Mouse (Mus musculus) midbrain, embryonic 14.5 days (tissue): ENCODE results near the gene Flvcr1. TPM values are rescaled to one million over a fixed set of nuclear protein-coding genes. Genes with fewer than 3 reads are reported as not detected.

Source experiments
- ATAC-seq: fragments of 200-750 bp; cut with Nextera tagmentation; 2 replicates; pipeline ENCODE4 v1.8.0; 2017; ENCODE audit warnings: moderate number of reproducible peaks, moderate library complexity; ENCODE audit not compliant: low FRiP score, low TSS enrichment
- DNase-seq: peaks from one replicate; pipeline ENCODE4 v3.0.0-alpha.2; 2015
- H3K27ac ChIP-seq: fragments of 300-500 bp; sonication (generic); replicated peaks from 2 replicates; pipeline ENCODE4 v1.5.1; 2014; ENCODE audit warnings: mild to moderate bottlenecking, low read depth, low read length, moderate library complexity
- H3K27me3 ChIP-seq: fragments of 300-500 bp; sonication (generic); 2 replicates; pipeline ENCODE4 v1.6.1; 2014; ENCODE audit warnings: low read length, control low read depth, mixed read lengths; ENCODE audit not compliant: control insufficient read depth, insufficient read depth
- H3K36me3 ChIP-seq: fragments of 300-500 bp; sonication (generic); 2 replicates; pipeline ENCODE4 v1.6.1; 2014; ENCODE audit warnings: low read length, control low read depth; ENCODE audit not compliant: control insufficient read depth, insufficient read depth
- H3K4me1 ChIP-seq: fragments of 300-500 bp; sonication (generic); 2 replicates; pipeline ENCODE4 v1.6.1; 2014; ENCODE audit warnings: mild to moderate bottlenecking, antibody characterized with exemption, low read length, control low read depth; ENCODE audit not compliant: control insufficient read depth, insufficient read depth
- H3K4me2 ChIP-seq: fragments of 300-500 bp; sonication (generic); 2 replicates; pipeline ENCODE4 v1.6.1; 2014; ENCODE audit warnings: mild to moderate bottlenecking, low read length, moderate library complexity
- H3K4me3 ChIP-seq: fragments of 300-500 bp; sonication (generic); replicated peaks from 2 replicates; pipeline ENCODE4 v1.5.1; 2014; ENCODE audit warnings: low read depth, low read length
- H3K9ac ChIP-seq: fragments of 300-500 bp; sonication (generic); replicated peaks from 2 replicates; pipeline ENCODE4 v1.6.1; 2014; ENCODE audit warnings: mild to moderate bottlenecking, low read length, moderate library complexity
- H3K9me3 ChIP-seq: fragments of 300-500 bp; sonication (generic); 2 replicates; pipeline ENCODE4 v1.6.1; 2016; ENCODE audit warnings: low read length, control low read depth, mixed read lengths; ENCODE audit not compliant: control insufficient read depth
- WGBS: fragments of 180-500 bp; shearing (Covaris S2); extraction: QIAGEN DNeasy Blood & Tissue Kit; methylation state at CpG from one replicate; pipeline ENCODE4 v1.1.7; 2014; 5-methylcytosine and 5-hydroxymethylcytosine counted together
- polyA plus RNA-seq: library from polyadenylated mRNA; unstranded; fragments of >200 nt; fragmentation: Nextera tagmentation; extraction: Ambion mirVana; gene quantifications from 2 replicates; pipeline ENCODE4 v1.2.1, GENCODE M21; 2014

Flvcr1 gene
- polyA plus RNA-seq, 1 experiment from 2014 or later, result 12.1 TPM

DNA sequence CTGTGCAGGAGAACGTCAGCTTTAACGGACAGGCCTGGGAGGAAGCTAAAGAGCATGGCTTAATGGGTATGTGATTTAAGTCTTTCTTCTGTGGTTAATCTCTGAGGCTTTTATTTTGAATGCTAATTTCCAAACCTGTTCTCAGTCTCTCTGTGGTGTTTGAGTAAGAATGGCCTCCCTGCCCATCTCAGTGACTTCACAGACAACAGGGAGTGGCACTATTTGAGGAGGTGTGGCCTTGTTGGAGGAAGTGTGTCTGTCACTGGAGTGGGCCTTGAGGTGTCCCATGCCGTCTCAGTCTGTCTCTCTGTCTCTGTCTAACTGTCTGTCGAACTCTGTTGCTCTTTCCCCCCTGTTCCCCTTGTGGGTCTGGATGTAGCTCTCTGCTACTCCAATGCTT is 39.2 kb upstream of the Flvcr1 start:
- 81% methylated on average over 4 of the region's 4 CpGs for WGBS
- Histone ChIP-seq H3K4me1 (peaks cover 9% of the 10 kb centered on the region), H3K4me3 (no peak overlapping the region), H3K4me2 (no peak overlapping the region), H3K27ac (no peak overlapping the region), H3K27me3 (no peaks in the 10 kb centered on the region), H3K36me3 (peaks cover 4% of the 10 kb centered on the region), H3K9ac (no peak overlapping the region), H3K9me3 (no peaks in the 10 kb centered on the region)
- ATAC-seq, result no peak
- DNase-seq, result no peak

DNA sequence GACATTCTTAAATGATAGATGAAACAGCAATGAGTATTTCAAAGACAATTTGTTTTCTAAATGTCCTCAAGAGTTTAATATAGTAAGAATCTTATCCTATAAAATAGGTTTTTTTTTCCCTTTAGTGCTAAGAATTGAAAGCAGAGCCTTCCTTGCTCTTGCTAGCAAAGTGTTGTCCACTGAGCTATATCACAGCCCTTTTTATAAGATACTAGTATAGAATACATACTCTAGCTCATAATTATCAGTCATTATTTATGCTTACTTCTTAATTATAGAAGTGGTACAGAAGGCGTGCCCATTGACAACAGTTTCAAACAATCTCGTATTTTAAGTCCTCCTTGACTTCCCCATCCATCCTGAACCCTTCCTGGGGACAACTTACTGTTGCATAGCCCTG is 38.6 kb upstream of the Flvcr1 start:
- no peak overlapping the region for H3K27ac ChIP-seq
- H3K4me3 ChIP-seq, result no peak overlapping the region
- no peak overlapping the region for H3K9ac ChIP-seq
- no peak overlapping the region for H3K4me2 ChIP-seq
- ATAC-seq (no peak), DNase-seq (no peak)
- no peaks in the 10 kb centered on the region for H3K9me3 ChIP-seq
- no peaks in the 10 kb centered on the region for H3K36me3 ChIP-seq
- no peaks in the 10 kb centered on the region for H3K27me3 ChIP-seq
- peaks cover 9% of the 10 kb centered on the region for H3K4me1 ChIP-seq
- WGBS, result 89% methylated on average over 2 of the region's 2 CpGs

DNA sequence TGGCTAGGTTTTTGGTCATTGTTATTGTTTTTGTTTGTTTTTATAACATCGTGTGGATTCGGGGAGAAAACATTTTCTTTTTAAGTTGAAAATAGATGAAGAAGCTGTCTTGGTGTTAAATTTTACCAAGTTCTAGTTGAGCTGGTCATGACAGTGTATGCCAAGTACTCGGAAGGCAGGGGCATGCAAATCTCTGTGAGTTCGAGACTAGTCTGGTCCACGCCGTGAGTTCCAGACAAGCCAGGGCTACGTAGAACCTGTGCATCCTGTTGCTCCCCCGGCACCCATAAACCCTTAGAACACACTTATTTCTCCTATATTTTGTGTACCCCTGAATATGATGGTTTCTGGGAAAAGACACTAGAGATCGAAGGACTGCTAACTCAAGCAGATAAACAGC is 37.7 kb upstream of the Flvcr1 start:
- WGBS, result 60% methylated on average over 9 of the region's 9 CpGs
- no peak for ATAC-seq
- Histone ChIP-seq H3K27ac (no peak overlapping the region), H3K9ac (no peak overlapping the region; the same call in 1 of the 2 replicates), H3K4me3 (peak overlapping the region; percentile 74), H3K27me3 (no peaks in the 10 kb centered on the region), H3K4me2 (peak overlapping the region; percentile 92), H3K9me3 (no peaks in the 10 kb centered on the region), H3K4me1 (peaks cover 9% of the 10 kb centered on the region), H3K36me3 (no peaks in the 10 kb centered on the region)
- no peak for DNase-seq

DNA sequence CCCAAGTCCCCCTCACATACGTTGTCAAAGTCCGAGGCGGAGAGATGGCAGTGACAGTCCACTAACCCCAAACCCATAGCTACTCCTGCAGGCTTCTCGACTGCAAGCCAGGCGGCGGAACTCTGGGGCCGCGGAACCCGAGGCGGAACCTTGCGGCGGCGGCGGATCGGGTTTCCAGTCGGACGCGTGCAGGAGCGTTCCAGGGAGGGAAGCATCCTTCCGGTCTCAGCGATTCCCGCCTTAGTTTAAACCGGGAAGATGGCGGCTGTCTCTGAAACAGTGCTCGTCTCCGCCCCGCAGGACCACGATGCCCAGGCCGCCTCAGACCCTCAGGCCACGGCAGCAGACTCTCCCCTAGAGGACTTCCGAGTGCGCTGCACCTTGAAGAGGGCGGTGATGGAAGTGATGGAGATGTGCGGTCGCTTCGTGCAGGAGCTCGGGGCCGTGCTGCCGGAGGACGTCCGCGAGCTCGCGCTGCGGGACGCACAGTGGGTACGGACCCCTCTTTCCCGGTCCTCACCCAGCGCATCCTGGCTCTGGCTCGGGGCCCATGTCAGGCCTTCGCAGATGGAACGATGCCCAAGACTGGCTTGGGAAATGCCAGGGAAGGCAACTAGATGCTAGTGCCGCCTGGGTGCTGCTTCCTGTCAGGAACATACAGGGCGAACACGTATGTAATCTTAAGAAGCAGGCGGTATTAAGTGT is 37.0 kb upstream of the Flvcr1 start, which contains the start of the genes Tatdn3 and Nsl1:
Tatdn3 (minus strand) TSS at position 152 of the 705 bp plus-strand sequence.
Nsl1 (plus strand) TSS at position 232 of the 705 bp plus-strand sequence.
- peak; percentile 88 for ATAC-seq
- peak within 1 kb of the TSS; percentile 74 for H3K4me3 ChIP-seq
- no peaks in the 10 kb centered on the region for H3K36me3 ChIP-seq
- H3K27me3 ChIP-seq, result no peaks in the 10 kb centered on the region
- H3K9me3 ChIP-seq, result no peaks in the 10 kb centered on the region
- peak; percentile 94 for DNase-seq
- peak within 1 kb of the TSS; percentile 75 for H3K9ac ChIP-seq
- under 1% methylated on average over 56 of the region's 56 CpGs for WGBS
- peak within 1 kb of the TSS; percentile 55; the same call in 1 of the 2 replicates for H3K27ac ChIP-seq
- H3K4me1 ChIP-seq, result peaks cover 9% of the 10 kb centered on the region
- H3K4me2 ChIP-seq, result peak within 1 kb of the TSS; percentile 92

DNA sequence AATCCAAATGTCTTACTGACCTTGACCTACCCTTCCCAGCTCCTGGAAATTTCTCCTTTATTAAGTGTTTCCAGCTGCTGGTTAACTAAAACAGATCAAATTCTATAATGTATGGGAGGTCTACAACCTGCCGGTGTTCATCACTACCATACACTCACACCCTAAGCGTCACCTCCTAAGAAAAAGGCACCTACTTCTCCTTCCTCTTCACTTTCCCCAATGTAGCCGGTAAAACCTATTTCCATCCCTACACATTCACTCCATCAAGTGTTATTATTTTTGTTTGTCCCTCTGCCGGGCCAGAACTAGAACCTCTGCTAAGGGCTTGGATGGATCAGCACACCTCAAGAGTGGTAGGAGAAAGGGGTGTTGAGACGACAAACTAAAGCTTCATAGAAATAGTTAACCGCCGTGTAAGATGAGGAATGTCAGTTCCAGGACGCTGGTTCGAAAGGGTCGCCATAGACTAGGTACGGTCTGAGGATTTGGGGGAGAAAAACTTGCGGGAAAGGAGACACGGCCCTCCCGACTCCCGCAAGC is 36.4 kb upstream of the Flvcr1 start:
- peak overlapping the region; percentile 55; the same call in 1 of the 2 replicates for H3K27ac ChIP-seq

DNA sequence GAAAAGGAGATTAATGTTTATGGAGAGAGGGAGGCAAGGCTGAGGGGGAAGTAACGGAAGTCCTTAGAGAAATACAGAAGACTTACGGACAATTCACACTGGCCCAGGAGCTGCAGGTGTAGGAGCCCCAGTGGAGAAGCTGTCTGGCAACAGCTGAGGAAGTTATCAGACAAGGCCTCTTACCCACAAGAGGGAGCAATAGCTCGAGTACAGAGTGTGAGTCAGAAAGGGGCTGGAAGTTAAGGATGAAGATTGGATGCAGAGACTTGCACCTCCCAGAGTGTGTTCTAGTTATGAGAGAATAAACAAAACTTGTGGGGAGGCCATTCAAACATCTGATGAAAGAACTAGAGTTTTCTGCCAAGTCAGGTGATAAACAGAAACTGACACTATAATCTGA is 31.5 kb upstream of the Flvcr1 start:
- Histone ChIP-seq H3K27me3 (no peaks in the 10 kb centered on the region), H3K4me1 (peaks cover 5% of the 10 kb centered on the region), H3K36me3 (0 out of 2 replicates have a peak, but pooled peaks cover 3% of the 10 kb centered on the region), H3K9ac (no peak overlapping the region), H3K27ac (no peak overlapping the region), H3K4me3 (no peak overlapping the region), H3K9me3 (no peaks in the 10 kb centered on the region), H3K4me2 (no peak overlapping the region)
- ATAC-seq (no peak), DNase-seq (no peak)
- WGBS, result 68% methylated on average over 3 of the region's 3 CpGs

More for the DNA sequence above, 36.4 kb upstream of the Flvcr1 start:
- Histone ChIP-seq H3K4me3 (peak overlapping the region; percentile 74), H3K27me3 (no peaks in the 10 kb centered on the region), H3K4me1 (peaks cover 9% of the 10 kb centered on the region), H3K36me3 (no peaks in the 10 kb centered on the region), H3K9ac (peak overlapping the region; percentile 75), H3K9me3 (no peaks in the 10 kb centered on the region), H3K4me2 (peak overlapping the region; percentile 92)
- ATAC-seq (peak; percentile 31; the same call in 1 of the 2 replicates), DNase-seq (no peak)
- WGBS, result 7% methylated on average over 15 of the region's 15 CpGs

DNA sequence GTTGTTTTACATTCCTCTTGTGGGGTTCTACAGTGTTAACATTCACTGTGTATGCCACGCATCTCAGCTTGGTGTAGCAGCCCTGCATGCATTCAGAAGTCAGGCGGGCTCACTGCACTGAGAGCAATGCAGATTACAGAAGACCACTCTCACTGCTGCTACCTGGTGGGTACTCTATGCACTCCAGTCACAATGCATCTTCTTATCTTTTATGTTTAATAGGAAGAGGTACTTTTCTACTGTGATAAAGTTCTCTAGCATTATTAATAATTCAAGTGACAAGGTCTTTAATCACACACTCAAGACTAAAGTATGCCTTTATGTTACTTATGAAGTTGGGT is 29.5 kb upstream of the Flvcr1 start:
- ATAC-seq (no peak), DNase-seq (no peak)
- Histone ChIP-seq H3K9ac (no peak overlapping the region), H3K4me1 (no peaks in the 10 kb centered on the region), H3K4me3 (no peak overlapping the region), H3K27ac (no peak overlapping the region), H3K4me2 (no peak overlapping the region), H3K27me3 (no peaks in the 10 kb centered on the region), H3K9me3 (no peaks in the 10 kb centered on the region), H3K36me3 (0 out of 2 replicates have a peak, but pooled peaks cover 3% of the 10 kb centered on the region)
- WGBS, result 73% methylated on average over 2 of the region's 2 CpGs

DNA sequence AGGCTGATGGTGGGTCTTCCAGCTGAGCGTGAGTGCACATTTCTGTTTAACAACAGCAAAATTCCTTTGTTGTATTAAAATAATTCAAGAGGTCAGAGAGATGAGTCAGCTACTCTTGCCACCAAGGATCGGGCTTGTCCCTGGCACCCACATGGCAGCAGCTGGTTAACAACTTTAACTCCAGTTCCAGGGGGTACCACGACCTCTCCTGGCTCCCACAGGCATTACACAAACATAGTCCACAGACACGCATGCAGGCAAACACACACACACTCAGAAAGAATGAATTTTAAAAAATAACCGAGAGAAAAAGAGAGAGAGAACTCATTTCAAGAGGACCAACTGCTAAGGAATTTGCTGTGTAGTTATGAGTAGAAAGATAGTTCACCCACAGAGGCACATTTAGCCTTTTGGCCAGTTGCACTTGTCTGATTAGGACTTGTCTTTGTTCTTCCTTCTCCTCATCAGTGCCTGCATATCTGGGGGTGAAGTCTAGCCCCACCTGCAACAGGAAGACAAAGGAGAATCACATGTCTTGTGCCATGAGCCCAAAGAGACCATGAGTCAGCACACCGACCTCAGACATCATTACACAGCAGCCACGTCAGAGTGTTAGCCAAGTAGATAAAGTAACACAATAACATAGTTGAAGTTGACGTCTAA is 29.0 kb upstream of the Flvcr1 start:
- 0 out of 2 replicates have a peak, but pooled peaks cover 3% of the 10 kb centered on the region for H3K36me3 ChIP-seq
- no peak overlapping the region for H3K9ac ChIP-seq
- no peaks in the 10 kb centered on the region for H3K9me3 ChIP-seq
- ATAC-seq (no peak), DNase-seq (no peak)
- no peak overlapping the region for H3K4me2 ChIP-seq
- H3K27me3 ChIP-seq, result no peaks in the 10 kb centered on the region
- H3K4me3 ChIP-seq, result no peak overlapping the region
- WGBS, result 76% methylated on average over 8 of the region's 8 CpGs
- no peak overlapping the region for H3K27ac ChIP-seq
- no peaks in the 10 kb centered on the region for H3K4me1 ChIP-seq
